In the genomic region with DNA sequence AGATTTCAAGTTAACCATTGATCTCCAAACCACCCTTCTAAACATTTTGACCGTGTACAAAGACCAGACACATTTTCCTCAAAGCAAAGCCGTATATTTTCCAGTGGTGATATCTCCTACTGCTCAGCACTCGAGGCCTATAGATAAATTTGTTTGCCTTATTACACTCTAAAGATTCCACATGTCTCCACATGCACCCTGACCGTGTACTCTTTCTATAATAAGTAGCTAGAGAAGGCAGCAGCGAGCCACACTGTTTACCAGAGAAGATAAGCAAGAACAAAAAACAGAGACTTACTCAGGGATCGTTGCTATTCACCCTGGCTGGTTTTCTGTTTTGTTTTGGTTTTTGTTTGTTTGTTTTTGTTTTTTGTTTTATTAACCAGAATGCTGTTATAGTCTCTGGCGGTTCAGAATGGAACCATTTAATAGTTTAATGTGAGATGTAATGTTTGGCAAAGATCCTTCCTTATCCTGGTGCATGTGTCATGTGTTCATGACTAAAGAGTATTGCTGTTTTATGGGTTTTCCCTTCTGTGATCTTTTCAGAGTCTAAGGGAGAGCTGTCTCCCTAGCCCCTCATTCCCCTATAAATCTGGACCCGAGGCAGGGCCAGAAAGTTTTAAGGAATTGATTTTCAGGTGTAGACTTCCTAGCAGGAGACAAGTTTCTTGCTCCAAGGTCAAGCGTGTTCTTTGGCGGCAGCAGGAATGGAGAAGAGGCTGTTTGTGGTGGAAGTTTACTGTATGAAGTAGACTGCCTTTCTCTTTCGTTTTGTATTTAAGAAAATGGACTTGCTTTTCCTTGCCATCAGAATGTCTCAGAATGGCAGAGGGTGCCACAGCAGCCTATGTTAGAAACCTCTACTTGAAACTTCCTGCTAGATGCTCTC, we compare ENCODE assay signal across 13 mouse cellular contexts.
DNase-seq lines count a peak whose midpoint lies in the region; ATAC-seq and TF ChIP-seq lines count a peak whose summit lies in the region.
"Had no signal": no experiment of that assay in that cellular context is flagged by ENCODE, and none has a peak within 500 bp of the region (broad histone marks: within the 10 kb centered on the region; RNA-seq: fewer than 3 reads in every experiment).

No protein-coding gene starts in this region.

- 74% methylated on average over 11 of the region's 11 CpGs for WGBS in forebrain, postnatal 0 days
- WGBS in forebrain, embryonic 14.5 days = 83% methylated on average over 11 of the region's 11 CpGs
- 45% methylated on average over 11 of the region's 11 CpGs for WGBS in liver, embryonic 13.5 days (ENCODE audit: insufficient replicate concordance)
- 54% methylated on average over 11 of the region's 11 CpGs for WGBS in liver, embryonic 11.5 days

- TF ChIP-seq POLR2A in myocyte (IDR thresholded peaks at IDR 0.05; ENCODE audit: insufficient read length, low read depth) = no peak

- H3ac ChIP-seq in myocyte (ENCODE audit: control insufficient read depth, insufficient read length) = no peak overlapping the region

- 0 out of 2 replicates have a peak, but pooled peaks cover 5% of the 10 kb centered on the region for H3K4me1 ChIP-seq in forebrain, postnatal 0 days (ENCODE audit: insufficient read depth)
- peaks cover 8% of the 10 kb centered on the region; the same call in 1 of the 2 replicates for H3K4me1 ChIP-seq in forebrain, embryonic 14.5 days (ENCODE audit: control insufficient read depth, insufficient read depth, low read length)
- H3K4me1 ChIP-seq in liver, embryonic 13.5 days (replicated peaks) = peaks cover 14% of the 10 kb centered on the region
- peaks cover 7% of the 10 kb centered on the region for H3K4me1 ChIP-seq in liver, embryonic 11.5 days (replicated peaks; ENCODE audit: control insufficient read depth, insufficient read depth, low read length)

- 0 out of 2 replicates have a peak overlapping the region, but pooled peaks have one; percentile 9 for H3K27ac ChIP-seq in forebrain, postnatal 0 days (ENCODE audit: low read depth, low read length)
- no peak overlapping the region for H3K27ac ChIP-seq in forebrain, embryonic 14.5 days (ENCODE audit: low read depth, low read length)
- 0 out of 2 replicates have a peak overlapping the region, but pooled peaks have one; percentile 47 for H3K27ac ChIP-seq in liver, embryonic 13.5 days
- no peak overlapping the region for H3K27ac ChIP-seq in liver, embryonic 11.5 days (ENCODE audit: low read depth, low read length)
- H3K27ac ChIP-seq: hindbrain, embryonic 10.5 days; midbrain, embryonic 10.5 days had no signal

- no peak for ATAC-seq in forebrain, postnatal 0 days
- ATAC-seq in forebrain, embryonic 14.5 days = no peak
- ATAC-seq in liver, embryonic 13.5 days (ENCODE audit: low read depth) = no peak
- ATAC-seq in liver, embryonic 11.5 days (replicated peaks; ENCODE audit: low FRiP score) = no peak; the same call in 1 of the 2 replicates

- H3K4me2 ChIP-seq in forebrain, postnatal 0 days (ENCODE audit: low read depth) = no peak overlapping the region
- no peak overlapping the region for H3K4me2 ChIP-seq in forebrain, embryonic 14.5 days (ENCODE audit: low read length)
- no peak overlapping the region for H3K4me2 ChIP-seq in liver, embryonic 13.5 days
- H3K4me2 ChIP-seq in liver, embryonic 11.5 days = no peak overlapping the region
- H3K4me2 ChIP-seq in myocyte (ENCODE audit: low read depth) = peak overlapping the region; percentile 12

- DNase-seq in forebrain, postnatal 0 days = no peak
- DNase-seq in forebrain, embryonic 14.5 days (ENCODE audit: low spot score) = no peak
- DNase-seq in liver, embryonic 13.5 days = no peak
- no peak for DNase-seq in liver, embryonic 11.5 days (ENCODE audit: low spot score)
- DNase-seq in fibroblast of lung, adult 2 months (ENCODE audit: low read depth) = peak; percentile 14
- no peak for DNase-seq in retina, postnatal 1 day
- DNase-seq in right cerebral cortex, postnatal 25 days = no peak
- DNase-seq: cerebellum, postnatal 25 days; spleen, adult 18-20 months had no signal

- no peak for TF ChIP-seq CTCF in forebrain, postnatal 0 days (IDR thresholded peaks at IDR 0.05; ENCODE audit: low read depth)

- H3K27me3 ChIP-seq in forebrain, postnatal 0 days (ENCODE audit: insufficient read depth, low read length) = no peaks in the 10 kb centered on the region
- no peaks in the 10 kb centered on the region for H3K27me3 ChIP-seq in forebrain, embryonic 14.5 days (replicated peaks; ENCODE audit: control insufficient read depth, insufficient read depth, low read length)
- H3K27me3 ChIP-seq in liver, embryonic 13.5 days = no peaks in the 10 kb centered on the region
- H3K27me3 ChIP-seq in liver, embryonic 11.5 days (replicated peaks; ENCODE audit: control insufficient read depth, insufficient read depth, low read length) = no peaks in the 10 kb centered on the region
- no peaks in the 10 kb centered on the region for H3K27me3 ChIP-seq in myocyte (ENCODE audit: control insufficient read depth, insufficient read depth, insufficient read length)
- H3K27me3 ChIP-seq: Patski had no signal

- H3K79me2 ChIP-seq in myocyte (ENCODE audit: control insufficient read depth, insufficient read depth) = no peaks in the 10 kb centered on the region

- no peak overlapping the region for H3K9ac ChIP-seq in forebrain, postnatal 0 days
- no peak overlapping the region for H3K9ac ChIP-seq in forebrain, embryonic 14.5 days (ENCODE audit: low read length)
- H3K9ac ChIP-seq in liver, embryonic 13.5 days = no peak overlapping the region
- H3K9ac ChIP-seq in liver, embryonic 11.5 days (ENCODE audit: low read depth, low read length) = no peak overlapping the region

- H3K4me3 ChIP-seq in forebrain, postnatal 0 days (ENCODE audit: low read depth, low read length) = no peak overlapping the region
- no peak overlapping the region for H3K4me3 ChIP-seq in forebrain, embryonic 14.5 days (ENCODE audit: low read depth, low read length)
- H3K4me3 ChIP-seq in liver, embryonic 13.5 days (replicated peaks) = no peak overlapping the region
- no peak overlapping the region for H3K4me3 ChIP-seq in liver, embryonic 11.5 days (ENCODE audit: low read depth, low read length)
- H3K4me3 ChIP-seq in myocyte = no peak overlapping the region
- H3K4me3 ChIP-seq: hindbrain, embryonic 10.5 days; midbrain, embryonic 10.5 days had no signal

- H3K36me3 ChIP-seq in forebrain, postnatal 0 days (ENCODE audit: insufficient read depth) = no peaks in the 10 kb centered on the region
- no peaks in the 10 kb centered on the region for H3K36me3 ChIP-seq in forebrain, embryonic 14.5 days (ENCODE audit: control insufficient read depth, insufficient read depth, low read length)
- H3K36me3 ChIP-seq in liver, embryonic 13.5 days = no peaks in the 10 kb centered on the region
- H3K36me3 ChIP-seq in liver, embryonic 11.5 days (ENCODE audit: control insufficient read depth, insufficient read depth, low read length) = no peaks in the 10 kb centered on the region
- no peaks in the 10 kb centered on the region for H3K36me3 ChIP-seq in myocyte (ENCODE audit: control insufficient read depth, insufficient read depth)
- H3K36me3 ChIP-seq: hindbrain, embryonic 10.5 days; midbrain, embryonic 10.5 days had no signal

- H3K9me3 ChIP-seq in forebrain, postnatal 0 days (ENCODE audit: low read length) = no peaks in the 10 kb centered on the region
- H3K9me3 ChIP-seq in forebrain, embryonic 14.5 days (replicated peaks; ENCODE audit: control insufficient read depth, low read length) = no peaks in the 10 kb centered on the region
- H3K9me3 ChIP-seq in liver, embryonic 13.5 days (replicated peaks) = no peaks in the 10 kb centered on the region
- H3K9me3 ChIP-seq in liver, embryonic 11.5 days (ENCODE audit: control insufficient read depth, low read length) = no peaks in the 10 kb centered on the region
- H3K9me3 ChIP-seq: hindbrain, embryonic 10.5 days; midbrain, embryonic 10.5 days had no signal

TF ChIP-seq in myocyte, 11 proteins besides CTCF, POLR2A, EP300 and RAD21:
- no peak for TF ChIP-seq TCF3 (IDR thresholded peaks at IDR 0.05; ENCODE audit: insufficient read length, low read depth)
- no peak for TF ChIP-seq CEBPB (IDR thresholded peaks at IDR 0.05; ENCODE audit: insufficient read depth, poor library complexity, severe bottlenecking)
- no peak for TF ChIP-seq MAX (IDR thresholded peaks at IDR 0.05; ENCODE audit: low read depth)
- no peak for TF ChIP-seq MYOD1 (IDR thresholded peaks at IDR 0.05; ENCODE audit: control insufficient read depth in 1 of 3, insufficient read length in 2 of 3, low read depth in 2 of 3)
- peak; percentile 12 for TF ChIP-seq USF1 (IDR thresholded peaks at IDR 0.05; ENCODE audit: low read depth)
- TF ChIP-seq SRF (IDR thresholded peaks at IDR 0.05; ENCODE audit: control insufficient read depth, insufficient read length, low read depth) = no peak
TF ChIP-seq in myocyte: peak in this region for 1.

Comparison
In these comparisons a context has a peak if more than half of its experiments do, and no peak if none do; other contexts are left out.
1. H3K27ac ChIP-seq: peak in forebrain, postnatal 0 days (single experiment) and liver, embryonic 13.5 days (single experiment); none in forebrain, embryonic 14.5 days (single experiment) and liver, embryonic 11.5 days (single experiment).